Mouse (Mus musculus) heart, postnatal 14 days (tissue): ENCODE measurements around the gene Hils1. TPM values are rescaled to one million over a fixed set of nuclear protein-coding genes. Genes with fewer than 3 reads are reported as not detected.
"Not testable (repeated sequence)": the region's sequence is repeated elsewhere in the genome, so short reads cannot be mapped to it uniquely, and the experiment has no call there.

Experiments
- DNase-seq, 2 experiments: peaks; one replicate each; pipeline ENCODE4 v3.0.0; 2021 to 2022
- intact Hi-C: fragments of 180-260 bp; cut with DNase I; formaldehyde crosslinking; loops from one replicate; pipeline ENCODE4 v1.15.1; 2025
- total RNA-seq, 2 experiments: library from RNA; stranded (reverse); gene quantifications; 2 replicates each; pipeline ENCODE4 v1.2.3; 2021

Gene Hils1
- total RNA-seq, 2 experiments from 2014 or later: not detected

DNA sequence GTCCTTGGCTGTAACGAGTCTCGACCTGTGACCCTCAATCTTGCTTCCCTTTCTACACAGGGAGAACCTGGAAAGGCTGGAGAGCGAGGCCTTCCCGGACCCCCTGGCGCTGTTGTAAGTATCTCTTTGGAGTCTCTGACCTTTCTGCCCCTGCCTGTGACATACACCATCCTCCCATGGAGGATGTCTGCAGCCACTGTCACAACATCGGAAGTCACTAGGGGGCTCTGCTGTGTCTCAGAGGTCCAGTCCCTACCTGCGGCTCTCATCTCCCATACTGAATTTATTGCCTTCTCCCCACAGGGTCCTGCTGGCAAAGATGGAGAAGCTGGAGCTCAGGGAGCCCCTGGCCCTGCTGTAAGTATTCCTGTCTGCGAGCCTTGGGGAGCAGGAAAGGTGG is 23.1 kb upstream of the Hils1 start:
- no peak for DNase-seq
- intact Hi-C loops: loop anchor here (2.0 kb wide), 1 partner anchor 25 kb away; no protein-coding TSS in a partner anchor

DNA sequence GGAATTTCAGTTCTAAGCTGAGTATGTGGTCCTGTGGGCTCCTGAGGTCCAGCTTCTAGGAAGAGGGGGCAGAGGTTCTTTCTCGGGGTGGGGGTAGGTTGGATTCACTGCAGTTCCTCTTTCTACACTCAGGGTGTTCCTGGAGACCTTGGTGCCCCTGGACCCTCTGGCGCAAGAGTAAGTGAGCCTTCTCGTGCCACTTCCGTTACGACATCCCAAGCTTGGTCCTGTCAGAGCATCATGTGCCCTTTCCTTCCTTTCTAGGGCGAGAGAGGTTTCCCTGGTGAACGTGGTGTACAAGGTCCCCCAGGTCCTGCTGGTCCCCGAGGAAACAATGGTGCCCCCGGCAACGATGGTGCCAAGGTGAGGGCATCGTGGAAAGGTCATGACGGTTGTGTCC is 22.2 kb upstream of the Hils1 start:
- no peak for DNase-seq
- intact Hi-C loops: loop anchor here (2.0 kb wide), 1 partner anchor 24 kb away; no protein-coding TSS in a partner anchor

DNA sequence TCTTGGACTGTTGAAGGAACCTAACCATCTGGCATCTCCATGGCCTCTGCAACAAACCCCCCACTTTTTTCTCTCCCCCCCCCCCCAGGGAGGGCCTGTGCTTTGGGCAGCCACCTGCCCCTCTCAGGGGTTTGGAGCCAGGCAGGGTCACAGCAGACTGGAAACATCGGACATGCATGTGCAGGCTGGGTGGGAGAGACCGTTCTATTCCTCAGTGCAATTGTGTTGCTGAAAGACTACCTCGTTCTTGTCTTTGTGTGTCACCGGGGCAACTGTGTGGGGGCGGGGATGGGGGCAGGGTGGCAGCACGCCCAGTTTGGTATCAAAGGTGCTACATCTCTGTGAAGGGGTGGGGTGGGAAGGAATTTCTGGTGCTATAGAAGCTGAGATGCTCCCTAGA is 15.2 kb upstream of the Hils1 start:
- DNase-seq: no peak
- intact Hi-C loops: no loop called here

DNA sequence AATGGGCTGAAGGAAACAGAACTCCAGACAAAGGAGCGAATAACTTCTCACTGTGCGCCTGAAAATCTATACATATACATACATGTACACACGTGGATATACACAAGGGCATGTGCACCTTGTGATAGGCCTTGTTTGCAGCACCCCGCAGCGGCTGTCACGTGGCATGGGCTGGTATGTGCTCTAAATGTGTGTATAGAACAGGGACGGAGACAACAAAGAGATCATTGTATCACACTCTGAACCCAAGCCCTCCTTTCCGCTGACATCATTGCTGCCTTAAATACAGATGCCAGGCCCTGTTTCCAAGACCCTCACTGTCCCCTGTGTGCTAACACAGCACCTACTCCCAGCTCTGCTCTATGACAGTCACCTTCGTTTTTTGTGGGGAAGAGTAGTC is 12.3 kb upstream of the Hils1 start:
- intact Hi-C loops: no loop called here

DNA sequence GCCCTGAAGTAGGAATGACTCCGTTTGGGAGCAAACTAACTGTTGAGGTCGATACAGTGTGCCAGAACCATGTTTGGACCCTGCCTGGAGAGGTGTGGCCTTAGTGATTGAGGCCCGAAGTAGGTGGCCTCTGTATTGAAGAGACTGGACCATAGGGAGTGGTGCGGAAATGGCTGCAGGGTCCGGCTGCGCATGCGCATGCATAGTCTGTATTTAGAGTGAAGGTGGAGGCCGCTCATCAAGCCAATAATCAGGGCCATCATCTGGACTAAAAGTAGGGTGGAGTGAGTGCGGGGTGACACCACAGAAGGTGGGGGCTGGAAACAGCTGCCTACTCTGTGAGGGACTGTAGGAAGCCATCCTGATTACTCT is 9.7 kb upstream of the Hils1 start:
- DNase-seq: peak; percentile 65 to 68
- intact Hi-C loops: no loop called here

More for the DNA sequence above, 12.3 kb upstream of the Hils1 start:
- no peak for DNase-seq

DNA sequence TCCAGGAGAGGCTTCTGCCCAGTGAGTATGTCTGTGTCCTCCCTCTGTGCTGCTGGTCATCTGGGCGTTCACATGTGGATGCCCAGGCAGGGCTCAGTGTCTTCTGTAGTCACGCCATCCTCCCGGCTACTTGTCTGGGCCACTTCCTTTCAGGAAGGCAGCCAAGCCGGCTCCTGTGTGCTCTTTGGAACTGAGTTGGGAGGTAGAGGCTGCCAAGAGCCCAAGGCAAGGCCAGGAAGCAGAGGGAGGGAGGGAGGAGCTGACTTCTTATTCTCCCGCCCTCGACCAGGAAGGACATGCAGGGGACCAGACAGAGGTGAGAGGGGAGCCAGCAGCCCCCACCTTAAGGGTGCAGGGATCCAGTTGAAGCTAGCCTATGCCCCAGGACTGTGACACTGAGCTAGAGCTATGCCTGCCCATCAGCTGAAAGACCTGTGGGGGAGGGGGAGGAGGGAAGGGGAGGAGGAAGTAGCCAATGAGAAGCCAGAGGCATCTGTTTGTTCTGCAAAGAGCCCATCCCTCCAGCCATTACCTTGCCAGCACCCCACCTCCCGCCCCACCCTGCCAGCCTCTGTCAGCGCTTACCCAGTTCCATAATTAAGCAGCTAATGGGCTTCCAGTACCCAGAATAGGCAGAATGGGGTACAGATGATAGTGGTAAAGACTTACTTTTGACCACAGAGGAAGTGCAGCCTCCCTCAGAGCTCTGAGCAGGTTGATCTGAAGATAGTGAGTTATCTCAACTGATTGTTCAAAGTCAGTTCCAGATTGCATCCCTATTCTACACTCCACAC is 9.1 kb upstream of the Hils1 start:
- intact Hi-C loops: no loop called here

DNA sequence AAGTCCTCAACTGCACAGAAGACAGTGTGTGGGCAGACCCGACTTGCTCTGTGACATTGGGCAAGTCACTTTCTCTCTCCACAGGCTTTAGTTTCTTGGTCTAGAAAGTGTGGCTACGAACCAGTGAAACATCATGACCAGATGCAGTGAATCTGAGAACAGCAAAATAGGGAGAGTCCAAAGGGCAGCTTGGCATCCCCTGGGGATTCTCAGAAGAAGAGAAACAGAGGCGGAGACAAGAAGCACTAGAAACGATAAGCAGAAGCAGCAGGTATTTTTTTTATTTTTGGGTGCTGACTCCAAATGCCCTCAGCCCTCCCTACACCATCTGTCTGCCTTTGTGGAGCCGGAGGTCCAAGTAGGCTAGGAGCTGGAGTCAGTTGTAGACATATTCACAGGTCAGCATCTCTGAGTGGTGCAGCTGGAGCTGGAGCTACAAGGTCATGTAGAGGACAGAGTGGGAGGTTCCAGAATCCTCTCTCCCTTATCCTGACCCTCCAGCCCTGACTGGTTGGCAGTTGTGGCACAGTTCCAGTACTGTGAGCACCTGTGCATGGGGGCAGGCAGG is 4.8 kb upstream of the Hils1 start:
- intact Hi-C loops: no loop called here
- DNase-seq: no peak

More for the DNA sequence above, 9.1 kb upstream of the Hils1 start:
- DNase-seq: peak; percentile 86 to 88

DNA sequence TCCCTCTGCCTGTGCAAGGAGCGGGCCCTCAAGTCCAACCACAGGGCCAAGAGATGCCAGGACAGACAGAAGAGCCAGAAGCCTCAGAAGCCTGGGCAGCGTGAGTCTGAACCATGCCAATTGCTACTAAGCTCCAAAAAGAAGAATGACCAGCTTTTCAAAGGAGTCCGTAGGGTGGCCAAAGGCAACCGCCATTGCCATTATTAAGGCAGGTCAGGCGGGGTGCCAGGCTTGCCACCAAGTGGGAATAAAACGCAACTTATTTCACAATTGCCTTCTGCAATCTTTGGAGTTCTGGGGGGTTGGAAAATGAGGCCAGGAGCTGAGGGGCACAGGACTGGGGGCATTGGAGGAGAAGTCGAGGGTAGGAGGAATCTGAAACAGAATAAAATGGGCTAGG is 794 bp downstream of the Hils1 start:
- intact Hi-C loops: loop anchor here (2.0 kb wide), 1 partner anchor 23 kb away; no protein-coding TSS in a partner anchor
- DNase-seq: no peak

DNA sequence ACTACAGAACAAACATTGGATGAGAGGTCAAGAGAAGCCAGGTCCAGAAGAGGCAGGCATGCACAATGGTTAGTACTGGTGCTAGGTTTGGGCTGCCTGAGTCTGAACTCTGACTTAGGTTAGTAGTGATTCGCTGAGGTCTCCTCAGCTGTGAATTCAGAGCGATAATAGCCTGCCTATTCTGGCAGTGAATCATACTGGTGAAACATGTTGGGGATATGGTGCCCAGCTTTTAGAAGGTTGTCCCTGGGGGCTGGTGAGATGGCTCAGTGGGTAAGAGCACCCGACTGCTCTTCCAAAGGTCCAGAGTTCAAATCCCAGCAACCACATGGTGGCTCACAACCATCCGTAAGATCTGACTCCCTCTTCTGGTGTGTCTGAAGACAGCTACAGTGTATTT is 2.3 kb downstream of the Hils1 start:
- not testable (repeated sequence) for DNase-seq
- intact Hi-C loops: loop anchor here (1.0 to 2.0 kb wide), 2 partner anchors 25 to 30 kb away; no protein-coding TSS in a partner anchor

DNA sequence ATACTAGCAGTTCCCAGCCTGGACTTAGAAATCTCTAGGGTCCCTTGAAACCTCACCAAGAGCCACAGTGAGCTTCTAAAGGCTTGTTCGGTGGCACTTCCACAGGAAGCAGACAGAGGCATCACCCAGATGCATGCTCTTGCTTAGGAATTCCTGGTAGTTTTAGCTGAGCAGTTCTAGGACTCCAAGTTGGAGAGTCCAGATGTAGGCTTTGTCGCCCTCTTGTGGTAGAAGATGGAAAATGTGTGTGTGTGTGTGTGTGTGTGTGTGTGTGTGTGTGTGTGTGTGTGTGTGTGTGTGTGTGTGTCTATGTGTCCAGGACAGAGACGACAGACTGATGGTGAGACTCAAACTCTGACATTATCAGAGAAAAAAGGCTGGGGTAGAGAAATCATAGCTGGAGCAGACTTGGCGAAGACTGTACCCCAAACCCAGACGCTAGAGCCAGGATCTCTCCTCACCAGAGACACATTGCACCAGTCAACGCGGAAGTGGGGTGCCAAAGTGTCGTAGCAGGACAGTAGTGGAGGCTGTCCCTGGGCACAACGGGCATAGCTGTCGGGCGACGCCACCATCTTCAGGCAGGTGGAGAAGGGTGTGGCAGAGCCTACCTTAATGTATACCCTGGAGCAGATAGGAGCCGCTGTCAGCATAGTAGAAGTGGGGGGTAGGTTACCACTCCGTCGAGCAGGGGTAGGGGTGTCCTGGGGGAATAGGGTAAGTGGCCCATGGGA is 3.0 kb downstream of the Hils1 start:
- intact Hi-C loops: loop anchor here (1.0 kb wide), 1 partner anchor 31 kb away; no protein-coding TSS in a partner anchor

DNA sequence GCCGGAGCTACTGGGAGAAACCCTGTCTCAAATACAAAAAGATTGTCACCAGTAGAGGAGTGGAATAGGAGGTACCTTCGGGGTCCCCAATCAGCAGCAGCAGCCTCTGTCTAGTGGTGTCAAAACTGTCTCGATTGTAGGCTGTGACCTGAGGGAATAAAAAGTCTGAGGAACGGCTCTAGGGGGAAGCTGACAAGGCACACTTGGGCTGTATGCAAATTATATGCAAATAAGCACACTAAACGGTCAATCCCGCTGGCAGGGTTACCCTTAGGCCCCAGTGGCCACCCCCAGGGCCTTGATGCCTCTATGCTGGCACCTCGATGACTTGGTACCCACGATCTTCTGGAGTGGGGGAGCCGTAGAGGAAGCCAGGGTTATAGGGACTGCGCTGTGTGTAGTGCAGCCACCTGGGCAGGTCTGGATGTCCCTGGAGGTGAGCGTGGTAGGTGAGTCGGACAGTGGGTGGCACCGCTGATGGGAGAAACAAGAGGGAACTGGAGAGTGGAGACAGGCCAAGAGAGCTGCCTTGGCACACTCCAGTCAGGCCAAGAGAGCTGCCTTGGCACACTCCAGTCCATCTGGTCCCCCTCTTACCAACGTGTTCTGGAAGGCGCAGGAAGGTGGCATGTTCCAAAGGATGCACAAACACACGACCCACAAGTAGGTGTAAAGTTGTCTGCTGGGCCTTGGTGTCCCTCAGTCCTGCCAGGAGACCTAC is 4.7 kb downstream of the Hils1 start:
- intact Hi-C loops: no loop called here
- DNase-seq: no peak

More for the DNA sequence above, 3.0 kb downstream of the Hils1 start:
- DNase-seq: peak; percentile 72 to 84

DNA sequence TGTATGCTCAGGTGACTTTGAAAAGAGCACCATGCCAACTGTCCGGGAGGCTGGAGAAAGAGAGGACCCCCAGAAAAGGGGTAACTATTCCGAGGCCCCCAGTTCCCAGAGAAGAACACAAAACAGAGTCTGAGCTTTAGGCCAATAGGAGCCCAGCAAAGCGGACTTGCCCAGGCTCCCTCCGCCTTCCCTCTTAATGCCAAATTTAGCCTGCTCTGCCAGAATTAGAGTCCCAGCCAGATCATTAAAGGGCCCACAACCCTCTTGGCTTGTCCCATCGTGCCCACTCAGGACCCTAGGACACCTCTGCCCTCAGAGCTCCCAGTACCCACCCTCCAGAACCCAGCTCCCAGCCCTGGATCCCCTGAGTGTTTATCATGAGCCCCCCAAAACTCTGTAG is 5.5 kb downstream of the Hils1 start:
- no peak for DNase-seq
- intact Hi-C loops: no loop called here

DNA sequence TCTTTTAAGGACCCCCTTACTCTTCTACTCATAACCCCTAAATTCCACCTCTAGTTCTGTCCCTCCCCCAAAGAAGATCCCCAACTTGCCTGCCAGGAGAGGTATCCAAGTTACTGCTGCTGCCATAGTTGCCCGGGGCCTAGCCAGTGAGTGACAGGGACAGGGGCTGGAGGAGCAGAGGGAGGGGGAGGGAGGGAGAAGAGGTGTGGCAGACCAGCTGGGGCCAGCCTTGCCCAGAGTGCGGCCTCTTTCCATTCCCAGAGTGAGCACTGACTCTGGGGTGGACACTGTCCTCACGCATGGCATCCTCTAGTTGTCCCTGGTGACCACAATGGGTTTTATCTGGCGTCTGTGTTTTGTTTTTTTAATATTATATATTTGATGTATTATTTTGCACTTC is 5.9 kb downstream of the Hils1 start:
- DNase-seq: peak in 1 of 2 experiments; percentile 46
- intact Hi-C loops: no loop called here

DNA sequence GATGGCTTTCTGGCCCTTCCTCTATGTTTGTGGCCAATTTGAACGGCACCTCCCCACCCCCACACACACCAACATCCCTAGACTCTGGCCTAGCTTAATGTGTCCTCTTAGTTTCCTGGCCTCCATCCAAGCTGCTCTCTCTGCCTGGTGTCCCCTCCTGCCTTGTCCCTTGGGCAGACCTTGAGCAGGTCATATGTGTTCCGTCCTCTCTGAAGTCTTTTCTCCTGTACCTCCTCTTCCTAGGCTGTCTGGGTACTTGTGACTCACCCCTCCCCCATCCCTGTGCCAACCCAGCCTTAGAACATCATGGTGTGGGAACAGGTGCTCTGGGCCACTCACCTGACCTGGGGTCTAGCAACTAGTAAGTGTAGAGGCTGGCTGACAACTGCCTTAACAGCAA is 7.6 kb downstream of the Hils1 start:
- DNase-seq: peak; percentile 44 to 63
- intact Hi-C loops: loop anchor here (5.0 kb wide), 1 partner anchor 67 kb away; the partner anchor contains the start of gene Pdk2

DNA sequence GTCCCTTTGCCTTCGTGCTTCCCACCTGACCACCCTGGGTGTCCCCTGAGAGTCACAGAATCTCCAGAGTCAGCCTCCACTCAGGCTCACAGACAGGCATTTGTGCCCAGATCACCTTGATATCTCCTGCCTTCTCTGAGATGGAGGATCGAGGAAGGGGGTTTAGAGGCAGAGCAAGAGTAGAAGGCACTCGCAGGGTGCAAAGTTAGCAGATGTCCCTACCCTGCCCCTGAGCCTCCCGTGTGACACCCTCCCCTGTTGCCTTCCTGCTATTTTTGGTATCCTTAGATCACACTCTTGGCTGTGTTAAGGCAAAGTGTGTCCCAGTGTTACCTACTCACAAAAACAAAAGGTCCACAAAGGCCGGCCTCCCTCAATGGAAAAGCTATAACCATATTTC is 8.8 kb downstream of the Hils1 start, which contains the start of gene Sgca:
Sgca (minus strand) TSS at position 129 of the 400 bp plus-strand sequence.
- DNase-seq: no peak
- intact Hi-C loops: loop anchor here (5.0 kb wide), 1 partner anchor 66 kb away; the partner anchor contains the start of gene Pdk2

DNA sequence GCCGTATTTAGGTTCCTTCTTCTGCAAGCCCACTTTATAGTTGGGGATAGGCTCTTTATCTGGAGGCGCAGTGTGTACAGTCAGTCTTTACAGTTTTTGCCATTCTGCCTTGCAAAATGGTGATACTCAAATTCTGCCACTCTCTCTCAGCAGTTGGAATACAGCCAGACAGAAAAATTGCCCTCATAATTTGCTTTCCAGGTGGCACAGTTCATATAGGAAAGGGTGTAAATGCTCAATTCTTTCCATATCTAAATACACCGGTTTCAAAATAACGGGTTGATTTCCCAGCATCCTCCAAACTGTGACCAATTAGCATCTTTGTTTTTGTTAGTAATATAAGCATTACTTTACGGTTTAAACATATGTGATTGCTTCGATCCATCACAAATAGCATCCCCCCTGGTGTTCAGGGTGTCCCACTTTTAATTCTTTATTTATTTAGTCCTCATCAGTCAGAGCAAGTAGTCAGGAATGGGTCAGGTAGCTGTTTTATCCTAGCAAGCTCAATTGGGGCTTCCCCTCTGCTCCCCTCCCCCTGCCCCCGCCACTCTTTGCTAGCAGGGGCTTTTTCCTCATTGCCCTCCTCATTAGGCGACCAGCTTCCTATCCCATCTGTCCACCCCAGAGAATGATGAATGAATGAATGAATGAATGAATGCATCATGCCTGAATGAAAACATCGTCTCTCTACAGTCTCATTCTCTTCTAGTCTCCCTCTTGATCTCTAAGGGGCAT is 11.0 kb downstream of the Hils1 start:
- intact Hi-C loops: loop anchor here (5.0 kb wide), 1 partner anchor 64 kb away; the partner anchor contains the start of gene Pdk2

DNA sequence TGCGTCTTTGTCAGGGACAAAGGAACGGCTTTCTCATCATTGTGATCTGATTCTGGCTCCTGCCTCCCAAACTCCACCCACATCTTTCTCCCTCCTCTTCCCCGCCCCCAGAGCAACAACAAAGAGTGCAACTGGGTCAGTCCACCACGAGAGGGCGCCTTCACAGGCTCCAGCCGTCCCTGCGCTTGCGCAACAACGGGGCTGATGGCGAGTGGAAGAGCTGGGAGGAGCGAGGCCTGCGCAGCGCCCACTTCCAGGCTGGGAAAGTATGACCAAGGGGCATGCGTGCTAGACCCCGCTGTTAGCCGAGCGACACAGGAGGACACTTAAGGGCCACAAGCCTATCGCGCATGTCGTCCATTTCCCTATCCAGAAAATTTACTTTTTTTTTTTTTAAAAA is 11.6 kb downstream of the Hils1 start:
- intact Hi-C loops: loop anchor here (1.0 to 5.0 kb wide), 2 partner anchors 22 to 63 kb away; partner anchors contain the start of gene Pdk2
- peak; percentile 98 to 99 for DNase-seq

More for the DNA sequence above, 11.0 kb downstream of the Hils1 start:
- DNase-seq: no peak

DNA sequence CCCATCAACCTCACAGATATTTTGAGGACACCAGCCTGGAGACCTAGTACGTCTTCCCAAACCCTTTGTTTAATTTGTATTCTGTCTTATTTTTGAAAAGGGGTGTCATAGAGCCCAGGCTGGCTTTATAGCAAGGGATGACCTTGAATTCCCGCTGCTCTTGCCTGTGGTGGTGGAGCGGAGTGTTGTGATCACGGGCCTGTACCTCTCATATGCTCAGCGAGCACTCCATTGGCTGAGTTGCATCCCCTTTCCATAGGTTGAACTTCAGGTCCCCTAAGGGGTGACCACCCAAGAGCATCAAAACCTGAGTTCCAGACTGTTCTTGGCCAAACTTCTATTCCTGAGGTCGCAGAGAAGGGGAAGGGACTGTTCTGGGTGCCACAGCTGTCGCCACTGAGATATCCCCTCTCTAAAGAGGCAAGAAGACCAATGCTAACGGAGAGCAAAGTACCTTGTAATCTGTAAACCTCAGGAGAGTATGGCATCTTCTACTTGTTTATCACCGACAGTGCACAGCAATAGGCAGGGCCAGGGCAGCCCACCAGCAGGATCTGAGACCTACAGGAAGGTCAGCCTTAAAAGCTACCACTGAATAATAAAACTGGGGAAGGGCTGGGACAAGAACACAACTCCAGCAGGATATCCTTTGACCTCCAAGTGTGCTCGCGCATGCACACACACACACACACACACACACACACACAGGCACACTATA is 12.2 kb downstream of the Hils1 start:
- intact Hi-C loops: loop anchor here (1.0 to 5.0 kb wide), 2 partner anchors 22 to 63 kb away; partner anchors contain the start of gene Pdk2
- no peak for DNase-seq

DNA sequence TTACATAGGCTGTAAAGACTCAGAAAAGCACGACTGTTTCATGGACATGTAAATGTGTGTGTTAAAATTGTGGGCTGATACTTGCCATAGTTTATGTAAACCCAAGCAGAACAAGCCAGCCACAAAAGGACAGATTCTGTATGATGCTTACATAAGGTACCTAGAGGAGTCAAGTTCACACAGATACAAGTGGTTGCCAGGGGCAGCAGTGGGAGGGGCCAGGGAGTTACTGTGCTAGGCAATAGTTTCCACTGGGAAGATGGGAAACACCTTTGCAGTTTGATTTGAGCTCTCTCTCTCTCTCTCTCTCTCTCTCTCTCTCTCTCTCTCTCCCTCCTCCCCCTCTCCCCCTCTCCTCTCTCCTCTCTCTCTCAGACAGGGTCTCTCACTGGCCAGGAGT is 17.7 kb downstream of the Hils1 start:
- no peak for DNase-seq

More for the DNA sequence above, 17.7 kb downstream of the Hils1 start:
- intact Hi-C loops: no loop called here
